Mouse (Mus musculus) cerebellum, adult 2 months (tissue): ENCODE results near the gene Bcr.

Source experiments
- CTCF ChIP-seq: fragments of 200-500 bp; IDR thresholded peaks from 2 replicates; pipeline ENCODE4 v1.5.1; 2011; ENCODE audit warnings: low read depth, mild to moderate bottlenecking, control low read depth, low read length, moderate library complexity, borderline replicate concordance; ENCODE audit not compliant: insufficient read depth
- POLR2A ChIP-seq: fragments of 200-500 bp; IDR thresholded peaks from 2 replicates; pipeline ENCODE4 v1.6.1; 2011; ENCODE audit warnings: low read length, control low read depth, borderline replicate concordance; ENCODE audit not compliant: insufficient read depth

DNA sequence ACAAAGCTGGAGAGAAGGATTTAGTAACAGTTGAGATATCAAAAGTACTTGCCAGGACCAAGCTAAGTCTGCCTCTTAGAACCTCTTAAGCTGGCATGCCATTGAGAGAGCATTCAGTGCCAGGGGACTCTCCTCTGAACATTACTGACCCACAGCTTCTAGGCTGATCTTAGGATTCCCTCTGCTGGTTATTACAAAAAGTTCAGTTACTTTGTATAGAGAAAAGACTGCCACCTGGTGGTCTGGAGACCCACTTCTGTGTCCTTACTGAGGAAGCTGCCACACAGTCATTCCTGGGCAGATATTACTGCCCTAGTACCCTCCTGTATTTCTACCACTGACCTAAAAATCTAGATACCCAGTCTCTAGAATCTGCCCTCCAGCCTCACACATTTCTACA, 90.9 kb downstream of the Bcr start:
- no peak for TF ChIP-seq POLR2A
- TF ChIP-seq CTCF, result peak; percentile 87
